22 mouse cellular contexts compared by ENCODE assay signal in the genomic region with DNA sequence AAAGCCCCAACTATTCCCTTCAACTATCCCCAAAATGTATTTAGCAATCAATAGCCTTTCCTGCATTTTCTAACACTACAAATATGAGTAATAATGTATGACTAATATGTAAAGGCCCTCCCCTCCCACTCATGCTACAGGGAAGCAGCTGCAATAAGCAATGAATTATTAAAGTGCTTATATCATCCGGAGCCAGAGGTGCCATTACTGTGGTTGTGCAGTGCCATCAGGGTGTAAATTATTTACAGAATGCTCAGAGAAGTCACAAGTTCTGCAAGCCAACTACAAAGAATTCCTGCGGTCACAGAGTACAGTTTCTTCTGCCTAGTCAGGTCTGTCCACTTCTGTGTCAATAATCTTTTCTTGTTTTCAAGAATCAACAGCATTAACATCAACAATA. TPM values are rescaled to one million over a fixed set of nuclear protein-coding genes. Genes with fewer than 3 reads are reported as not detected.
DNase-seq lines count a peak whose midpoint lies in the region; ATAC-seq and TF ChIP-seq lines count a peak whose summit lies in the region.
"Had no signal": no experiment of that assay in that cellular context is flagged by ENCODE, and none has a peak within 500 bp of the region (broad histone marks: within the 10 kb centered on the region; RNA-seq: fewer than 3 reads in every experiment).

No protein-coding gene starts in this region.

- no peak overlapping the region for H3K27ac ChIP-seq in liver, adult 2 months (replicated peaks; ENCODE audit: insufficient read depth, low read depth, low read length)
- no peak overlapping the region for H3K27ac ChIP-seq in liver, embryonic 11.5 days (ENCODE audit: low read depth, low read length)
- H3K27ac ChIP-seq in intestine, postnatal 0 days (ENCODE audit: low read depth, low read length) = no peak overlapping the region
- H3K27ac ChIP-seq: heart, embryonic 10.5 days; hindbrain, embryonic 15.5 days; limb, embryonic 10.5 days; liver, embryonic 13.5 days; lung, embryonic 15.5 days; macrophage; midbrain, embryonic 12.5 days had no signal

- H3K9me3 ChIP-seq in liver, embryonic 11.5 days (ENCODE audit: control insufficient read depth, low read length) = no peaks in the 10 kb centered on the region
- H3K9me3 ChIP-seq in intestine, postnatal 0 days (ENCODE audit: control insufficient read depth) = no peaks in the 10 kb centered on the region
- H3K9me3 ChIP-seq: heart, embryonic 10.5 days; hindbrain, embryonic 15.5 days; limb, embryonic 10.5 days; liver, embryonic 13.5 days; lung, embryonic 15.5 days; midbrain, embryonic 12.5 days had no signal

- H3K4me1 ChIP-seq in liver, adult 2 months (ENCODE audit: control insufficient read depth, insufficient read depth, low read length) = peaks cover 9% of the 10 kb centered on the region; the same call in 1 of the 2 replicates
- no peaks in the 10 kb centered on the region for H3K4me1 ChIP-seq in liver, embryonic 11.5 days (replicated peaks; ENCODE audit: control insufficient read depth, insufficient read depth, low read length)
- H3K4me1 ChIP-seq in intestine, postnatal 0 days (replicated peaks; ENCODE audit: control insufficient read depth, insufficient read depth, low read length) = no peaks in the 10 kb centered on the region
- H3K4me1 ChIP-seq: limb, embryonic 10.5 days; lung, embryonic 15.5 days; midbrain, embryonic 12.5 days had no signal

- ATAC-seq in liver, embryonic 11.5 days (replicated peaks; ENCODE audit: low FRiP score) = no peak
- ATAC-seq in Patski = peak; percentile 85
- ATAC-seq in intestine, postnatal 0 days = peak; percentile 84

- H3K4me2 ChIP-seq in liver, embryonic 11.5 days = no peak overlapping the region
- H3K4me2 ChIP-seq in intestine, postnatal 0 days (replicated peaks; ENCODE audit: low read depth) = no peak overlapping the region
- H3K4me2 ChIP-seq: hindbrain, embryonic 15.5 days; liver, embryonic 13.5 days; lung, embryonic 15.5 days; midbrain, embryonic 12.5 days had no signal

- in situ Hi-C loops in Patski (cut with MboI; ENCODE audit: low pct_unique_long_range_greater_than_20kb) = no loop called here

- CTCF ChIA-PET in Patski (lab: Charles Lee) = interaction anchor here (4.7 kb wide), 1 partner anchor 11 kb away, joined by 30 read pairs; the partner anchor contains the start of gene Lrig2

- no peaks in the 10 kb centered on the region for H3K27me3 ChIP-seq in liver, adult 2 months (ENCODE audit: control insufficient read depth, insufficient read depth, low read length)
- H3K27me3 ChIP-seq in liver, embryonic 11.5 days (replicated peaks; ENCODE audit: control insufficient read depth, insufficient read depth, low read length) = no peaks in the 10 kb centered on the region
- no peaks in the 10 kb centered on the region for H3K27me3 ChIP-seq in Patski
- H3K27me3 ChIP-seq in intestine, postnatal 0 days (replicated peaks; ENCODE audit: control insufficient read depth, insufficient read depth, low read length) = no peaks in the 10 kb centered on the region
- H3K27me3 ChIP-seq: CH12.LX; hindbrain, embryonic 15.5 days; liver, embryonic 13.5 days; lung, embryonic 15.5 days; midbrain, embryonic 12.5 days had no signal

- H3K36me3 ChIP-seq in liver, adult 2 months (ENCODE audit: control insufficient read depth, insufficient read depth, low read length) = peaks cover 3% of the 10 kb centered on the region
- H3K36me3 ChIP-seq in liver, embryonic 11.5 days (ENCODE audit: control insufficient read depth, insufficient read depth, low read length) = 0 out of 2 replicates have a peak, but pooled peaks cover 2% of the 10 kb centered on the region
- H3K36me3 ChIP-seq in intestine, postnatal 0 days (ENCODE audit: control insufficient read depth, insufficient read depth) = peaks cover 3% of the 10 kb centered on the region; the same call in 1 of the 2 replicates

- H3K9ac ChIP-seq in liver, adult 2 months (ENCODE audit: low read depth, low read length) = no peak overlapping the region
- no peak overlapping the region for H3K9ac ChIP-seq in liver, embryonic 11.5 days (ENCODE audit: low read depth, low read length)
- H3K9ac ChIP-seq in intestine, postnatal 0 days (ENCODE audit: low read depth, low read length) = no peak overlapping the region
- H3K9ac ChIP-seq: hindbrain, embryonic 15.5 days; liver, embryonic 13.5 days; lung, embryonic 15.5 days; midbrain, embryonic 12.5 days had no signal

- no peak for TF ChIP-seq CTCF in liver, adult 2 months (IDR thresholded peaks at IDR 0.05; ENCODE audit: low read depth, low read length)
- TF ChIP-seq CTCF in Patski (IDR thresholded peaks at IDR 0.05) = no peak
- no peak for TF ChIP-seq CTCF in intestine, postnatal 0 days (IDR thresholded peaks at IDR 0.05; ENCODE audit: low read depth)

- peaks cover 9% of the 10 kb centered on the region; the same call in 1 of the 2 replicates for H3K79me2 ChIP-seq in liver, adult 2 months (ENCODE audit: control insufficient read depth, insufficient read depth, low read length)

- 23% methylated on average over 2 of the region's 2 CpGs for WGBS in liver, adult 2 months
- 83% methylated on average over 2 of the region's 2 CpGs for WGBS in liver, embryonic 11.5 days
- WGBS in intestine, postnatal 0 days = 26% methylated on average over 2 of the region's 2 CpGs

- TF ChIP-seq POLR2A in liver, adult 2 months (IDR thresholded peaks at IDR 0.05; ENCODE audit: extremely low read depth, insufficient read depth, low read length) = no peak

- POLR2A ChIA-PET in Patski (lab: Charles Lee) = interaction anchor here (0.6 to 1.6 kb wide), 2 partner anchors 10 to 367 kb away, joined by 5 to 11 read pairs; partner anchors contain the start of gene Lrig2

- DNase-seq in liver, adult 2 months (ENCODE audit: extremely low read depth, low read depth, low spot score) = peak; percentile 73
- DNase-seq in liver, embryonic 11.5 days (ENCODE audit: low spot score) = no peak
- peak; percentile 97 for DNase-seq in Patski (ENCODE audit: low read depth, low spot score)
- DNase-seq in retina, embryonic 14.5 days (ENCODE audit: low spot score) = peak; percentile 51
- DNase-seq in left cerebral cortex, adult 8-10 months (ENCODE audit: low spot score in 2 of 2) = no peak
- DNase-seq in layer of hippocampus, adult 9-11 months = no peak
- DNase-seq in adrenal gland, adult 18-20 months (ENCODE audit: low spot score in 2 of 2) = no peak
- DNase-seq: adrenal gland, postnatal 14 days; cerebellum, adult 9-11 months; heart, postnatal 14 days; layer of hippocampus, postnatal 36 days; liver, embryonic 13.5 days; right cerebral cortex, postnatal 25 days; thymus, postnatal 36 days had no signal

- no peak overlapping the region for H3K4me3 ChIP-seq in liver, adult 2 months (ENCODE audit: insufficient read depth, low read depth, low read length)
- H3K4me3 ChIP-seq in liver, embryonic 11.5 days (ENCODE audit: low read depth, low read length) = no peak overlapping the region
- no peak overlapping the region for H3K4me3 ChIP-seq in intestine, postnatal 0 days (ENCODE audit: low read depth, low read length)
- H3K4me3 ChIP-seq: heart, embryonic 10.5 days; hindbrain, embryonic 15.5 days; limb, embryonic 10.5 days; liver, embryonic 13.5 days; lung, embryonic 15.5 days; midbrain, embryonic 12.5 days had no signal

RNA-seq across cellular contexts. Expression of gene Lrig2, which starts 10.8 kb away (rescaled TPM):
- 5.8 and 7.1 TPM in 2 replicates for total RNA-seq in liver, adult 2 months (2014; rRNA removed)
- 2.2 and 2.8 TPM in 2 replicates for polyA plus RNA-seq in liver, adult 2 months (2012; rRNA removed)
- polyA plus RNA-seq in liver, embryonic 11.5 days (2014; fragmentation: Nextera tagmentation; extraction: Ambion mirVana) = 9.8 and 11.0 TPM in 2 replicates
- 20.1 TPM for polyA plus RNA-seq in Patski (2021)
- 6.4 TPM in 2 replicates for polyA plus RNA-seq in intestine, postnatal 0 days (2015; fragmentation: Nextera tagmentation; extraction: Ambion mirVana)
- 10 to 100 TPM; 31.9 to 34.7 (median 33.3) TPM for total RNA-seq in left cerebral cortex, adult 8-10 months (2022)
- total RNA-seq in adrenal gland, adult 18-20 months (2021) = 10 to 100 TPM; 11.7 to 14.5 TPM

Comparison
In these comparisons a context has a peak if more than half of its experiments do, and no peak if none do; other contexts are left out.
1. DNase-seq: peak in liver, adult 2 months (single experiment), Patski (single experiment) and retina, embryonic 14.5 days (single experiment); none in liver, embryonic 11.5 days (single experiment), left cerebral cortex, adult 8-10 months (0 of 2), layer of hippocampus, adult 9-11 months (single experiment) and adrenal gland, adult 18-20 months (0 of 2).